Mouse (Mus musculus) macrophage (primary cell): ENCODE measurements around the gene Sfxn5. TPM values are rescaled to one million over a fixed set of nuclear protein-coding genes. Genes with fewer than 3 reads are reported as not detected.

Source experiments
- H3K27ac ChIP-seq: fragments of 350-480 bp; formaldehyde crosslinking; 2 replicates; pipeline ENCODE4 v1.9.0; 2021
- H3K36me3 ChIP-seq: fragments of 350-480 bp; formaldehyde crosslinking; 2 replicates; pipeline ENCODE4 v1.9.0; 2021; ENCODE audit errors: inconsistent target
- H3K4me3 ChIP-seq: fragments of 350-480 bp; formaldehyde crosslinking; 2 replicates; pipeline ENCODE4 v1.9.0; 2021; ENCODE audit errors: inconsistent target
- H3K79me2 ChIP-seq: fragments of 350-480 bp; formaldehyde crosslinking; 2 replicates; pipeline ENCODE4 v1.9.0; 2021; ENCODE audit errors: inconsistent target
- WGBS: methylation state at CpG from one replicate; pipeline ENCODE4 v1.1.7; 2026; ENCODE audit warnings: inconsistent platforms; ENCODE audit not compliant: missing documents; 5-methylcytosine and 5-hydroxymethylcytosine counted together
- polyA plus RNA-seq: library from polyadenylated mRNA; stranded (reverse); fragments of 250-400 nt; gene quantifications from 3 replicates; pipeline ENCODE4 v1.2.4, GENCODE M21; 2018; ENCODE audit warnings: inconsistent platforms

Sfxn5 gene
- polyA plus RNA-seq, 1 experiment from 2014 or later = 3.8 TPM

DNA sequence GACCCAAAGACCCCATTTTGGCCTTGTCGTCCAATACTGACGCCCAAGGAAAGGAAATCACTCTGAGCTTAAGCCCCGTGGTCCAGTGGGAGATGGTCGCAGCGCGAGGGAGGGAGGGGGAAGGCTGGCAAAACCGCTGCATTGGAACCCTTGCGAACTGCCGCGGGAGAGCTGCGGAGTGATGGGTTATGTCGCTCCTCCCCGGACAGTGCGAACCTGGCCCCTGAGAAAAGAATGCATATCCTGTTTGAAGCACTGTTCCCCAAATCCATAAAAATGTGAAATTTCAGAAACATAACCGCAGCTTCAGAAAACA lies 146.5 kb downstream of the Sfxn5 start:
- Histone ChIP-seq H3K36me3 (no peaks in the 10 kb centered on the region), H3K79me2 (no peaks in the 10 kb centered on the region), H3K27ac (no peak overlapping the region), H3K4me3 (no peak overlapping the region)
- 5% methylated on average over 15 of the region's 15 CpGs for WGBS

DNA sequence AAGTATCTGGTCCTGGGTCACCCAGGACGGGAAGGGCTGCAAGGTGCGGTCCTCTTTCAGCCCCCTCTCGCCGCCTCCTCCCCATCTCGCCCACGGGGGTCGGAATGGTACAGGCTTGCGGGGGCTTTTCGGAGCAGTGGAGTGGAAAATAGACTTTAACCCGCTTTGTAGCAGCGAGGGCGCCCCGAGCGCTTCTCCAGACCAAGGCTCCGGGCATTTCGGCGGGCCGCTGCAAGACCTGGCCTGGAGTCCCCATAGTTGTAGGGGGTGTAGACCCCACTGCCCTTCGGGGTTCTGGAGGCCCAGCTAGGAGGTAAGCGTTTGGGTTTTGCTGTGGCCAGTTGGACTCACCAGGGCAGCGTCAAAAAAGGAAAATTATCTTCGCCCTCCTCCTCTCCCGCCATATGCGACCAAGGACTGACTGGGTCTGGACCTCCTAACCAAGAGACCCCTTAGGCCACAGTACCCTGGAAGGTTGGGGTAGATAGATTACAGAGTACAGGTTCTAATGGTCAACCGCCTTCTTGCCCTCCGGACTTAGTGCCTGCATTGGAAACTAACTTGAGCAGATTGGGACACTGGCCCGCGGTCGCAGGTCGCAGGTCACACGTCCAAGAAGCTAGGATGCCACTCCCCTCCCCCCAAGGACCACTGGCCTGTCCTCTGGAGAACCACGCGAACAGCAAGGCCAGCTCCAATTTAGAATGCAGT lies 147.0 kb downstream of the Sfxn5 start:
- H3K27ac ChIP-seq = no peak overlapping the region
- no peaks in the 10 kb centered on the region for H3K79me2 ChIP-seq
- WGBS = 11% methylated on average over 33 of the region's 33 CpGs
- no peaks in the 10 kb centered on the region for H3K36me3 ChIP-seq
- H3K4me3 ChIP-seq = no peak overlapping the region

DNA sequence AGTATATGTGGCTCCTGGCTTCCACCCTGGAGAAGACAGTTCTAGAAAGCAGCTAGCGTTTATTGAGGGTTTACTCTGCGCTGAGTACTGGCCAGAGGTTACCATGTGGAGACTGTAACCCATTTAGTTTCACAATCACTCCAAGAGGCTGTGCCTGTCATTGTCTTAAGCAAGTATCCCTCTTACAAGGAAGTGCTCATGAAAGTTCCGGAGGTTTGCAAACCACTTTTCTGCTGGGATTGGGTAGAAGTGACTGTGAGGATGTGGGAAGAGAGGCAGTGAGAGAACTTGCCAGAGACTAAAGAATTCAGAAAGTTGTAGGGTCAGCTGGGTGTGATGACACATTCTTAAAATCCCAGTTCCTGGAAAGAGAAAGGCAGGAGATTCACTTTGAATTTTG lies 149.3 kb downstream of the Sfxn5 start:
- H3K79me2 ChIP-seq = no peaks in the 10 kb centered on the region
- WGBS = 31% methylated on average over 3 of the region's 3 CpGs
- H3K36me3 ChIP-seq = no peaks in the 10 kb centered on the region
- no peak overlapping the region for H3K4me3 ChIP-seq
- H3K27ac ChIP-seq = no peak overlapping the region

DNA sequence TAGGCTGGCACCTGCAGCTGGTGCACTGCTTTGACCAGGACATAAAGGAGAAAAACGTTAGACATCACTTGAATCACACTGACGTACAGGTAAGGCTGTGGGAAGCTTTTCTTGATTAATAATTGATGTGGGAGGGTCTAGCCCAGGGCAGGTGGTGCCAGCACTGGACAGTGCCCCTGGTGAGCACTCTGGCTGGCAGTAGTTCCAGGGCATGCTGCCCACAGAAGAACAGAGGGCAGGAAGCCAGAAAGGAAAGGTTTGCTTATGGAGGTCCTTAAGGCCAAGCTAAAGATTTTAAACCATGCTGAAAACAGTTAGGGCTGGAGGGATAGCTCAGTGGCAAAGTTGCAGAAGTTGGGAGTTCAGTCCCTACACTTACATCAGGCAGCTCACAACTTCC lies 153.2 kb downstream of the Sfxn5 start:
- no peaks in the 10 kb centered on the region for H3K79me2 ChIP-seq
- no peaks in the 10 kb centered on the region for H3K36me3 ChIP-seq
- 89% methylated on average over 2 of the region's 2 CpGs for WGBS
- no peak overlapping the region for H3K4me3 ChIP-seq
- H3K27ac ChIP-seq = no peak overlapping the region

DNA sequence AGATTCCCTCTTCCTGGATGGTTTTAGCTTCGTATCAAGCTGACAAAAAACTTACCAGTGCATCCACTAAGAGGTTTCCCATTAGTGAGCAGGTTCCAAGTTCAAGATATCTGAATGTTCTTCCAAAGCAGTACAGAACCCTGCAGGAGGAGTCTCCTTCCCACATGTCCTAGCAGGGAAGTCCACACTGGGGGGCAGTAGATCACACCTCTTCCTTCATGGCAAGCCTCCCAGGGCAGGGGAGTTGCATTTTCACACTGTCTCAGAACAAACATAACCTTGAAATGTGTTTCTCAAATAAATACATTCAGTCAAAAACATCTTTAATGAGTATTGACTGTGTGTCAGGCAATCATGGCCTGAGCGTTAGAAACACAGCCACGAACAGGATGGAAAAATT lies 153.7 kb downstream of the Sfxn5 start:
- 90% methylated on average over 3 of the region's 3 CpGs for WGBS
- H3K4me3 ChIP-seq = no peak overlapping the region

DNA sequence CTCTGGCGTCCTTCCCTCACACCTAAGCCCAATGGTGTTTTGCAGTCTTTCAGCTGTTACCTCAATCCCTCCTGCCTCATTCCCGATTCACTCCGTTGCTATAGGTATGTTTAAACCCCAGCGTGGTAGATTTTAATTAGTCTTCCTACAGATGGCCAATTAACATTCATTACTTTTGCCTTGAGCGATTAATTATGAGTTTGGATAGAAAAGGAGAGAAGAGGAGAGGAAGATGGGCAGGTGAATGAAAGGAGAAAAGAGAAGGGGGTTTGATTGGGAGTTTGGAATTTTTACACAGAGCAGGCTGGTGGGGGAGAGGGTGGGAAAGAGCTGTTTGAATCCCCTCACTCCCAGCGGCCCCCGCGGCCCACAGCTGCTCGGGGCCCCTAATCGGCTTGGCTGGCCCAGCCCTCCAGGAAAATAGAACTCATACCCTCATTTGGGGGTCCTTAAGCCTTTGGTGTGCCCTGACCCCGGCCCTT lies 167.7 kb downstream of the Sfxn5 start:
- Histone ChIP-seq H3K4me3 (no peak overlapping the region), H3K79me2 (no peaks in the 10 kb centered on the region), H3K27ac (no peak overlapping the region), H3K36me3 (no peaks in the 10 kb centered on the region)
- 81% methylated on average over 11 of the region's 11 CpGs for WGBS

More for the DNA sequence above, 153.7 kb downstream of the Sfxn5 start:
- H3K79me2 ChIP-seq = no peaks in the 10 kb centered on the region
- no peak overlapping the region for H3K27ac ChIP-seq
- no peaks in the 10 kb centered on the region for H3K36me3 ChIP-seq

Other genes starting within 250 kb of the Sfxn5 start
- gene Spr, start 195.7 kb downstream of the Sfxn5 start, polyA plus RNA-seq = 9.5 to 33.7 TPM (median 23.3 TPM) in 3 replicates
- gene Emx1, start 146.0 kb downstream of the Sfxn5 start, polyA plus RNA-seq = not detected in 3 replicates
- gene Rab11fip5, start 41.2 kb upstream of the Sfxn5 start, polyA plus RNA-seq = 38.4 to 80.5 TPM (median 38.6 TPM) in 3 replicates
- gene Noto, start 90.5 kb upstream of the Sfxn5 start, polyA plus RNA-seq = not detected in 3 replicates
- 9.5 to 26.7 TPM (median 17.2 TPM) in 3 replicates for gene Smyd5, start 98.6 kb upstream of the Sfxn5 start, polyA plus RNA-seq
- gene Cct7, start 118.1 kb upstream of the Sfxn5 start, polyA plus RNA-seq = 85.7 to 180 TPM (median 90.7 TPM) in 3 replicates
- 3.2 to 11.8 TPM (median 7.2 TPM) in 3 replicates for gene Pradc1, start 118.5 kb upstream of the Sfxn5 start, polyA plus RNA-seq
- gene Fbxo41, start 169.6 kb upstream of the Sfxn5 start, polyA plus RNA-seq = not detected in 3 replicates
- not detected in 3 replicates for gene Egr4, start 180.2 kb upstream of the Sfxn5 start, polyA plus RNA-seq